Mouse (Mus musculus): ENCODE measurements around the gene Tmem120a. TPM values are rescaled to one million over a fixed set of nuclear protein-coding genes. Genes with fewer than 3 reads are reported as not detected.

The Tmem120a gene
- polyA plus RNA-seq, 1 experiment from 2014 or later = 127 TPM

DNA sequence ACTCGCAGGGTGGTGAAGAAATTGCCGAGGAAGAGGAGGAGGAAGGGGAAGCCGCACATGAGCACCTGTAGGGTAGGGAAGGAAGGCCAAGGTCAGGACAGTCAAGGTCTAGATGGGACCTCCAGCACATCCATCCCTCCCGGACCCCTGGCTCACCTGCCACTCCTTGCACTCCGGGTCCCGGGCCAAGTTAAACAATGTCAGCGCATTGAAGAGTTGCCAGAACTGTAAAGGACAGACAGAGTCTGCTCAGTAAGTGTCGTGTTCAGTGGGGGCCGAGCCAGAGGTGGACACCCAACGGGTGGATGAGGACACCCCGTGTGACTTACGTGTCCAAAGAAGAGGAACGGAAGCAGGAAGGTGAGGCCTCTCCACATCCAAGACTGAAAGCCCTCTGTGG is 8.5 kb downstream of the Tmem120a start:
- no peak for TF ChIP-seq CTCF (IDR thresholded peaks at IDR 0.05; ENCODE audit: low read depth)
- Histone ChIP-seq H3K4me3 (ENCODE audit: low read depth, low read length) (no peak overlapping the region), H3K9ac (ENCODE audit: low read depth, low read length) (no peak overlapping the region), H3K36me3 (ENCODE audit: control insufficient read depth, insufficient read depth) (peaks cover 62% of the 10 kb centered on the region), H3K27me3 (replicated peaks; ENCODE audit: control insufficient read depth, insufficient read depth, low read length) (no peaks in the 10 kb centered on the region), H3K27ac (ENCODE audit: low read depth, low read length) (no peak overlapping the region; the same call in none of the 2 replicates), H3K4me1 (replicated peaks; ENCODE audit: control insufficient read depth, insufficient read depth, low read length) (no peaks in the 10 kb centered on the region), H3K9me3 (ENCODE audit: control insufficient read depth) (no peaks in the 10 kb centered on the region), H3K4me2 (replicated peaks; ENCODE audit: low read depth) (no peak overlapping the region)
- no peak for ATAC-seq
- WGBS = 86% methylated on average over 13 of the region's 13 CpGs

DNA sequence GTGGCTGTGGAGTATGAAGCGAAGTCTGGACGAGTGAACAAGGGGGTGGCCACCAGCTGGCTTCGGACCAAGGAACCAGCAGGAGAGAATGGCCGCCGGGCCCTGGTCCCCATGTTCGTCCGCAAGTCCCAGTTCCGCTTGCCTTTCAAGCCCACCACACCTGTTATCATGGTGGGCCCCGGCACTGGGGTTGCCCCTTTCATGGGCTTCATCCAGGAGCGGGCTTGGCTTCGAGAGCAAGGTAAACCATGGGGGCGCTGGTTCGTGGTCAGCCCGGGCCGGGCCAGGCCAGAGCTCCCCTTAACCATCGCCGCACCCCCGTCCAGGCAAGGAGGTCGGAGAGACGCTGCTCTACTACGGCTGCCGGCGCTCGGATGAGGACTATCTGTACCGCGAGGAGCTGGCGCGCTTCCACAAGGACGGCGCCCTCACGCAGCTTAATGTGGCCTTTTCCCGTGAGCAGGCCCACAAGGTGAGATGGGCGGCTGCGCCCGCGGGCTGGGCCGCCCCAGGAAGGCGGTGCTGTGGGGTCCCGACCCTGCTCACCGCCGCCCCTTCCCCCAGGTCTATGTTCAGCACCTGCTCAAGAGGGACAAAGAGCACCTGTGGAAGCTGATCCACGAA is 10.1 kb downstream of the Tmem120a start:
- peaks cover 77% of the 10 kb centered on the region for H3K36me3 ChIP-seq (ENCODE audit: control insufficient read depth, insufficient read depth)
- H3K4me3 ChIP-seq (ENCODE audit: low read depth, low read length) = no peak overlapping the region
- H3K9me3 ChIP-seq (ENCODE audit: control insufficient read depth) = no peaks in the 10 kb centered on the region
- no peak overlapping the region for H3K9ac ChIP-seq (ENCODE audit: low read depth, low read length)
- no peak for TF ChIP-seq CTCF (IDR thresholded peaks at IDR 0.05; ENCODE audit: low read depth)
- no peaks in the 10 kb centered on the region for H3K27me3 ChIP-seq (replicated peaks; ENCODE audit: control insufficient read depth, insufficient read depth, low read length)
- no peak overlapping the region for H3K4me2 ChIP-seq (replicated peaks; ENCODE audit: low read depth)
- no peak overlapping the region for H3K27ac ChIP-seq (ENCODE audit: low read depth, low read length)
- WGBS = 95% methylated on average over 42 of the region's 42 CpGs
- peak; percentile 5; the same call in 1 of the 2 replicates for ATAC-seq
- no peaks in the 10 kb centered on the region for H3K4me1 ChIP-seq (replicated peaks; ENCODE audit: control insufficient read depth, insufficient read depth, low read length)

DNA sequence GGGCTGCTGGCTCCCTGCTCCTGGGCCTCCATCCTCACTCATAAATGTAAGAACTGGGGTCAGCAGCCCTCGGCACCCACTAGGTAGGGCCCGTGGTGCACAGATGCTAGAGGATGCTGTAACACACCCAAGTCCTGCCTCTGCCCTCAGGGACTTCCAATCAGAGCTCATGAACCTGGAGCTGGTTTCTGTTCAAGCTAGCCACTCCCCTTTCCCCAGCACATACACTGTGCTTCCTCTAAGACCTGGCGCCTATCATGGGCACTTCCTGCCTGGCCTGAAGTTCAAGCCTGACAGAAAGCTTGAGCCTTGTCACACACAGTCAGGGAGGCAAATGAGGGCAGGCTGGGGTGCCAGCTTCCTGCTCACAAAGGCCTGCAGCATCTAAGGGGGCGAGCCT is 11.2 kb downstream of the Tmem120a start:
- Histone ChIP-seq H3K4me2 (replicated peaks; ENCODE audit: low read depth) (no peak overlapping the region), H3K9me3 (ENCODE audit: control insufficient read depth) (no peaks in the 10 kb centered on the region), H3K4me1 (replicated peaks; ENCODE audit: control insufficient read depth, insufficient read depth, low read length) (no peaks in the 10 kb centered on the region), H3K36me3 (ENCODE audit: control insufficient read depth, insufficient read depth) (peaks cover 87% of the 10 kb centered on the region), H3K4me3 (ENCODE audit: low read depth, low read length) (no peak overlapping the region), H3K27ac (ENCODE audit: low read depth, low read length) (no peak overlapping the region; the same call in 1 of the 2 replicates), H3K27me3 (replicated peaks; ENCODE audit: control insufficient read depth, insufficient read depth, low read length) (no peaks in the 10 kb centered on the region), H3K9ac (ENCODE audit: low read depth, low read length) (no peak overlapping the region)
- ATAC-seq = no peak
- no peak for TF ChIP-seq CTCF (IDR thresholded peaks at IDR 0.05; ENCODE audit: low read depth)
- WGBS = 93% methylated on average over 4 of the region's 4 CpGs

DNA sequence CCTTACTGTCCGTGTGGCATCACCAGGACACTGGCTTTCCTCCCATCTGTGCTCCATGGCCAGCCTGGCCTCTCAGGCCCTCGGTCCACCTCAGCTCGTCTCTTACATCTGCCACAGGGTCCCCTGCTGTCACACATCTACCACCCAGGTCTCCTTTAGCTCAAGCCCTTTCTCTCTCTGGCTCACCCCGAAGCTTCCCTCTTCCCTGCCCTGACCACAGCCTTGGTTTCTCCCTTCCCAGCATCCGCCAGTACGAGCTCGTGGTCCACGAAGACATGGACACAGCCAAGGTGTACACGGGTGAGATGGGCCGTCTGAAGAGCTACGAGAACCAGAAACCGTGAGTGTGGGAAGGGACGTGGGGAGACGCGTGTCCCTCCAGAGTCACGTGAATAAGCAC is 12.9 kb downstream of the Tmem120a start:
- Histone ChIP-seq H3K4me1 (replicated peaks; ENCODE audit: control insufficient read depth, insufficient read depth, low read length) (peaks cover 3% of the 10 kb centered on the region; the same call in 1 of the 2 replicates), H3K9ac (ENCODE audit: low read depth, low read length) (no peak overlapping the region), H3K4me3 (ENCODE audit: low read depth, low read length) (no peak overlapping the region), H3K9me3 (ENCODE audit: control insufficient read depth) (no peaks in the 10 kb centered on the region), H3K27me3 (replicated peaks; ENCODE audit: control insufficient read depth, insufficient read depth, low read length) (no peaks in the 10 kb centered on the region), H3K4me2 (replicated peaks; ENCODE audit: low read depth) (no peak overlapping the region), H3K36me3 (ENCODE audit: control insufficient read depth, insufficient read depth) (peaks cover 87% of the 10 kb centered on the region), H3K27ac (ENCODE audit: low read depth, low read length) (no peak overlapping the region)
- no peak for ATAC-seq
- WGBS = 94% methylated on average over 16 of the region's 16 CpGs
- no peak for TF ChIP-seq CTCF (IDR thresholded peaks at IDR 0.05; ENCODE audit: low read depth)

DNA sequence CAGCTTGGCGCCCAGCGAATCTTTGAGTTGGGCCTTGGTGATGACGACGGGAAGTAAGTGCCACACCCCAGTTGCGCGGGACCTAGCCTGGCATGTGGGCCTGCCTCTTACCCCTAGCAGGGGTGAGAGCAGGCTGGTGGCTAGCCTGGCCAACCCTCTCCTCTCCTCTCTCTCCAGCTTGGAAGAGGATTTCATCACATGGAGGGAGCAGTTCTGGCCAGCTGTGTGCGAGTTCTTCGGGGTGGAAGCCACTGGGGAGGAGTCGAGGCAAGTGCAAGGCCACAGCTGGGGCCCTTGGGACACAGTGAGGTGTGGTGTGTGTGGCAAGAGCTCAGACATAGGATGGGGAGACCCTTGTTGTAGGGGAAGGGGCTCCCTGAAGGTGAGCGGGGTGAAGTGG is 13.3 kb downstream of the Tmem120a start:
- Histone ChIP-seq H3K27me3 (replicated peaks; ENCODE audit: control insufficient read depth, insufficient read depth, low read length) (no peaks in the 10 kb centered on the region), H3K9me3 (ENCODE audit: control insufficient read depth) (no peaks in the 10 kb centered on the region), H3K36me3 (ENCODE audit: control insufficient read depth, insufficient read depth) (peaks cover 82% of the 10 kb centered on the region), H3K4me1 (replicated peaks; ENCODE audit: control insufficient read depth, insufficient read depth, low read length) (peaks cover 3% of the 10 kb centered on the region), H3K4me2 (replicated peaks; ENCODE audit: low read depth) (no peak overlapping the region), H3K27ac (ENCODE audit: low read depth, low read length) (no peak overlapping the region; the same call in 1 of the 2 replicates), H3K4me3 (ENCODE audit: low read depth, low read length) (no peak overlapping the region), H3K9ac (ENCODE audit: low read depth, low read length) (no peak overlapping the region)
- WGBS = 91% methylated on average over 10 of the region's 10 CpGs
- no peak for ATAC-seq
- TF ChIP-seq CTCF (IDR thresholded peaks at IDR 0.05; ENCODE audit: low read depth) = no peak

DNA sequence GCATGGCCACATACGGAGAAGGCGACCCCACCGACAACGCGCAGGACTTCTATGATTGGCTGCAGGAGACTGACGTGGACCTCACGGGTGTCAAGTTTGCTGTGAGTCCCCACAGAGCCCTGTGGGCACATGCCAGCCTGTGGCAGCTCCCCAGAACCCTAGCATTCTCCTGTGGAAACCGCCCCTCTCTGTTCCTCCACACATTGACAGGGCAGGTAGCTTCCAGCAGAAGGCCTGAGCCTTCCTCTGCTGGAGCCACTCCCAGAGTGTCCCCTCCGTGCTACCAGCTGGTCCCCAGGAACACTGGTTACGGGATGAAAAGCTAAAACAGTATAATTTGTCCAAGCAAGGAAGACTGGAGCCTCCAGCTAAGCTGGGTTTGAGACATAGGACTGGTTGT is 14.0 kb downstream of the Tmem120a start:
- peaks cover 4% of the 10 kb centered on the region for H3K4me1 ChIP-seq (replicated peaks; ENCODE audit: control insufficient read depth, insufficient read depth, low read length)
- TF ChIP-seq CTCF (IDR thresholded peaks at IDR 0.05; ENCODE audit: low read depth) = no peak
- H3K36me3 ChIP-seq (ENCODE audit: control insufficient read depth, insufficient read depth) = peaks cover 76% of the 10 kb centered on the region
- 94% methylated on average over 10 of the region's 10 CpGs for WGBS
- no peak overlapping the region for H3K4me2 ChIP-seq (replicated peaks; ENCODE audit: low read depth)
- ATAC-seq = no peak
- H3K4me3 ChIP-seq (ENCODE audit: low read depth, low read length) = no peak overlapping the region
- no peaks in the 10 kb centered on the region for H3K9me3 ChIP-seq (ENCODE audit: control insufficient read depth)
- H3K27ac ChIP-seq (ENCODE audit: low read depth, low read length) = no peak overlapping the region
- H3K9ac ChIP-seq (ENCODE audit: low read depth, low read length) = no peak overlapping the region
- H3K27me3 ChIP-seq (replicated peaks; ENCODE audit: control insufficient read depth, insufficient read depth, low read length) = no peaks in the 10 kb centered on the region

Measured in intestine, postnatal 0 days (tissue).